Mouse (Mus musculus): ENCODE measurements around the gene 1700013G24Rik. TPM values are rescaled to one million over a fixed set of nuclear protein-coding genes. Genes with fewer than 3 reads are reported as not detected.

Gene 1700013G24Rik
- total RNA-seq, 4 experiments from 2014 or later, result not detected

GRCm38 (mm10) chr4:137494751-137495500 is 41.8 kb downstream of the 1700013G24Rik start:
- DNase-seq (ENCODE audit: low spot score in 2 of 2), result peak in 1 of 2 experiments; percentile 62

GRCm38 (mm10) chr4:137495501-137496100 is 42.5 kb downstream of the 1700013G24Rik start:
- no peak for DNase-seq (ENCODE audit: low spot score in 2 of 2)

DNA sequence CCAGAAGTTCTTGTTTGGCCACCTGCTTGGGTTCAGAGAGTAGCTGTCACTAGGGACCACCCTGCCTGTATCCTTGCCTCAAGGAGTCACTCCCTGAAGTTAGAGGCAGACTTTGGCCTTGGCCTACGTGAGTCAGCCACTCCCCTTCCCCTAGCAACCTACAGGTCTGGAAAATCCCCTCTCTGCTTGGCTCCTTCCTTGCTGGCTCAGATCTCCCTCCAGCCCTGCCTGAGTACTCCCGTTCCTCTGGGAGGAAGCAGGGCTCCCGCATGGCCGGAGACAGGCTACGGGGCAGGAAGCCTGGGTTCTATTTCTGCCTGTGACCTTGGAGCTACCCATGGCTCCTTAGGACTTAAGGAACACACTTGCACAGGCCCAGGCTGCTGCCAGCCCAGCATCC is 44.3 kb downstream of the 1700013G24Rik start:
- DNase-seq (ENCODE audit: low spot score in 2 of 2), result peak in 1 of 2 experiments; percentile 48

- peak in 1 of 2 experiments; percentile 41 for DNase-seq (ENCODE audit: low spot score in 2 of 2)
Measured at GRCm38 (mm10) chr4:137497892-137498722, 45.0 kb downstream of the 1700013G24Rik start.

GRCm38 (mm10) chr4:137498882-137499583 is 45.9 kb downstream of the 1700013G24Rik start:
- DNase-seq (ENCODE audit: low spot score in 2 of 2), result no peak

GRCm38 (mm10) chr4:137500149-137500548 is 47.1 kb downstream of the 1700013G24Rik start:
- DNase-seq (ENCODE audit: low spot score in 2 of 2), result no peak

DNA sequence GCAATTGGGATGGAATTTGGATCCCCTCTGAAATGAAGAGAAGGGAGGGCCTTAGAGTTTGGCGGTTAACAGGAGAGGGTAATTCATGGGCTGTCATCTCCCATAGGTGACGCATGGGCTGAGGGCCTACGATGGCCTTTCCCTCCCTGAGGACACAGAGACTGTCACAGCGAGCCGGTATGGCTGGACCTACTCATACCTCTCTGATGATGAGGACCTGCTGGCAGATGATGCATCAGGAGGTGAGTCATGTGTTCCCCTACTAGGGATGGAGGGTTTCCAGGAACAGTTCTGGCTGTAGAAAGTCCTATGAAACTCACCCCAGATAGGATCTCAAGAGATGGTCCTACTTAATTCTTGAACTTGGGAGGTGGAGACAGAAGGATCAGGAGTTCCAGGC is 47.9 kb downstream of the 1700013G24Rik start:
- DNase-seq (ENCODE audit: low spot score in 2 of 2), result no peak

- DNase-seq (ENCODE audit: low spot score in 2 of 2), result no peak
Measured at GRCm38 (mm10) chr4:137502183-137502582, 49.1 kb downstream of the 1700013G24Rik start.

DNA sequence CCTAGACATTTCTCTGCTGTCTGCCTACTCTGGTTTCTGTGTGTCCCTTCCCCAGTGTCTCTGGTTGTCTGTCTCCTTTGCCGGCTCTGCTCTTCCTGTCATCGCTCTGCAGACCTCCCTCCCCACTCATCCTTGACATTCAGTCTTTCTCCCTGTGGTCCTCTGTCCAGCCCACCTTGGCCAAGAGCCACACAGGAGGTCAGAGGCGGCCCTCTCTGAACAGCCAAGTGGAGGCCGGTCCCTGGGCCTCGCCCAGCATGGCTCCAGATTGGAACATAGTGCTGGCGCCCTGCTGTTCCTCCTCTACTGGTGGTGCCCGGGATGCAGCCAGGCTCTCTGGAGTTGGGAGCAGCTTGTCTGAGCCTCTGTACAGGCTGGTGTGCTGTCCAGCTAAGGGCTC is 49.7 kb downstream of the 1700013G24Rik start:
- no peak for DNase-seq (ENCODE audit: low spot score in 2 of 2)

DNA sequence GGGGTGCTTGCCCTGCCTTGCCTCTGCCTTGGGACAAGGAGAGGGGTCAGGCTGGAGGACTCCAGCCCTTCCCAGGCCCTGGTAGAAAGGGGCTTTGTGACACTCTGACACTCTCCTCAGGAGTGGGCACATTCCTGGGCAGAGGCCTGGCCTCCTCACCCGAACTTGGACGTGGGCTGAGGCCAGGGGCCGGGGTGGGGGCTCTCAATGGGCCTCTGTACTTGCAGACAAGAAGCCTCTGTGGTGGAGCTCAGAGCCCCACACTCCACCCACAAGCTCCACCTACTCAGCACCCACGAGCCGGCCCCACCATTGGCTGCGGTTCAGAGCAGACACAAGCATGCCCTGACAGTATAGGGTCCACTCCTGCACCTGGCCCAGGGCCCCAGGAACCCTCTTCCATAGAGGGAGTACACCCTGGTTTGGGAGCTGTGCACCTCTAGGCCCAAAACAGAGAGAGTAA is 50.5 kb downstream of the 1700013G24Rik start:
- no peak for DNase-seq (ENCODE audit: low spot score in 2 of 2)

Other genes starting within 250 kb of the 1700013G24Rik start
- gene Wnt4, start 175.8 kb upstream of the 1700013G24Rik start, total RNA-seq (2022), result 10 to 100 TPM; 12.3 to 17.7 (median 14.3) TPM
- 100 to 1,000 TPM; 173 to 188 (median 177) TPM for gene Cdc42, start 95.6 kb upstream of the 1700013G24Rik start, total RNA-seq (2022)
- not detected for gene Cela3a, start 43.5 kb upstream of the 1700013G24Rik start, total RNA-seq (2022)
- not detected for gene Cela3b, start 22.7 kb upstream of the 1700013G24Rik start, total RNA-seq (2022)
- gene Hspg2, start 15.5 kb downstream of the 1700013G24Rik start, total RNA-seq (2022), result 10 to 100 TPM; 42.0 to 54.1 (median 50.0) TPM
- gene Ldlrad2, start 121.3 kb downstream of the 1700013G24Rik start, total RNA-seq (2022), result not detected
- 10 to 100 TPM; 23.5 to 28.6 (median 24.9) TPM for gene Usp48, start 140.5 kb downstream of the 1700013G24Rik start, total RNA-seq (2022)
- gene Rap1gap, start 211.4 kb downstream of the 1700013G24Rik start, total RNA-seq (2022), result 10 to 100 TPM in 1 of 4 experiments, 1 to 10 TPM in 3; 6.1 to 10.2 (median 6.6) TPM